Mouse (Mus musculus) liver, embryonic 14.5 days (tissue): Measurements from ENCODE around the gene Pigb. TPM values are rescaled to one million over a fixed set of nuclear protein-coding genes. Genes with fewer than 3 reads are reported as not detected.

Experiments used
- ATAC-seq: fragments of 200-750 bp; cut with Nextera tagmentation; 2 replicates; pipeline ENCODE4 v1.8.0; 2017; ENCODE audit warnings: moderate number of reproducible peaks, mild to moderate bottlenecking, moderate library complexity; ENCODE audit not compliant: insufficient read depth
- DNase-seq, 3 experiments: peaks; one replicate each; pipeline ENCODE4 v3.0.0-alpha.2; 2012 to 2013; ENCODE audit warnings: low read depth in 3 of 3, low spot score in 3 of 3
- H3K27ac ChIP-seq: fragments of 300-500 bp; sonication (generic); 2 replicates; pipeline ENCODE4 v1.5.1; 2014; ENCODE audit warnings: moderate library complexity, mild to moderate bottlenecking, control low read depth, inconsistent platforms
- H3K27me3 ChIP-seq: fragments of 300-500 bp; sonication (generic); 2 replicates; pipeline ENCODE4 v1.6.1; 2014; ENCODE audit warnings: mild to moderate bottlenecking, low read length, moderate library complexity; ENCODE audit not compliant: control insufficient read depth, insufficient read depth
- H3K36me3 ChIP-seq: fragments of 300-500 bp; sonication (generic); replicated peaks from 2 replicates; pipeline ENCODE4 v1.6.1; 2014; ENCODE audit warnings: low read depth; ENCODE audit not compliant: control insufficient read depth, insufficient read depth
- H3K4me1 ChIP-seq, 2 experiments: fragments of 200-500 bp in 1 of 2; fragments of 300-500 bp in 1 of 2; sonication (generic) in 1 of 2; replicated peaks; 2 replicates each; pipeline ENCODE4 v1.6.1; 2012 to 2014; ENCODE audit warnings: antibody characterized with exemption in 1 of 2, inconsistent platforms in 1 of 2, low read length in 1 of 2; ENCODE audit not compliant: control insufficient read depth in 2 of 2, insufficient read depth in 2 of 2
- H3K4me2 ChIP-seq: fragments of 300-500 bp; sonication (generic); 2 replicates; pipeline ENCODE4 v1.6.1; 2014; ENCODE audit warnings: low read depth, mild to moderate bottlenecking, control low read depth, moderate library complexity
- H3K4me3 ChIP-seq, 2 experiments: fragments of 200-500 bp in 1 of 2; fragments of 300-500 bp in 1 of 2; sonication (generic) in 1 of 2; 2 replicates each; pipeline ENCODE4 v1.5.1; 2012 to 2014; ENCODE audit warnings: low read depth in 2 of 2, low read length in 2 of 2, mild to moderate bottlenecking in 2 of 2, control low read depth in 1 of 2, inconsistent platforms in 1 of 2, moderate library complexity in 1 of 2; ENCODE audit not compliant: insufficient read depth in 1 of 2
- H3K9ac ChIP-seq: fragments of 300-500 bp; sonication (generic); replicated peaks from 2 replicates; pipeline ENCODE4 v1.6.1; 2014; ENCODE audit warnings: mild to moderate bottlenecking, control low read depth, moderate library complexity
- H3K9me3 ChIP-seq: fragments of 300-500 bp; sonication (generic); 2 replicates; pipeline ENCODE4 v1.6.1; 2016; ENCODE audit warnings: low read length, mixed read lengths; ENCODE audit not compliant: control insufficient read depth
- CTCF ChIP-seq: IDR thresholded peaks from 2 replicates; pipeline ENCODE4 v1.5.1; 2016; ENCODE audit warnings: antibody characterized with exemption, low read depth, control low read depth
- EP300 ChIP-seq: IDR thresholded peaks from 2 replicates; pipeline ENCODE4 v1.6.1; 2016; ENCODE audit warnings: antibody characterized with exemption, low read depth
- WGBS: fragments of 180-500 bp; shearing (Covaris S2); extraction: QIAGEN DNeasy Blood & Tissue Kit; methylation state at CpG from one replicate; pipeline ENCODE4 v1.1.7; 2014; ENCODE audit not compliant: insufficient replicate concordance; 5-methylcytosine and 5-hydroxymethylcytosine counted together
- polyA plus RNA-seq, 2 experiments: library from polyadenylated mRNA; depleted of rRNA in 1 of 2; stranded (reverse) in 1 of 2; unstranded in 1 of 2; fragments of >200 nt; fragmentation: Nextera tagmentation in 1 of 2; extraction: Ambion mirVana in 1 of 2; gene quantifications; 2 replicates each; pipeline versions ENCODE4 v1.2.1 to v1.2.3; 2012 to 2014

Pigb gene
- polyA plus RNA-seq, 2 experiments, result 4.3 to 5.2 TPM

DNA sequence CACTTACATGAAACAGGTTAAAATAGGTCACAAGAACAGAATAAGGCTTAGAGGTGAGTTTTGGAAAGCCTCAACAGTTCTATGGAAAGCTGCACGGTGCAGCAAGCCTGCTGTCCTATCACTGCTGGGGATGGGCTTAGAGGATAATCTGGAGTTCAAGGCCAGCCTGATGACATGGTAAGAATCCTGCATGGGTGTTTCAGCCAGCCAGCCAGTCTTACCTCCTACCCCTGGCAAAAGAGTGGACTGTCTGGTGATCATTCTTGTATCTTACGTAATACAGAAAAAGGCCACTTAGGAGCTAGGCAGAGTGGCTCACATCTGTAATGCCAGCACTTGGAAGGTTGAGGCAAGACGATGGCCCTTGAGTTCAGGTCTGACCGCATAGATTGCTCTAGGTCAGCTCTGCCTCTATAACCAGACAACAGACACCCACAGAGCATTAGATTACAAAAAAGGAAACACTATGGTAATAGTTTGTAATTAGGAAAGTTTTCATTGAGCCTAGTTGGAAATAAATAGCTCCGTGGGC, 19.5 kb downstream of the Pigb start:
- Histone ChIP-seq H3K4me2 (no peak overlapping the region), H3K9me3 (no peaks in the 10 kb centered on the region), H3K27me3 (no peaks in the 10 kb centered on the region), H3K4me3 (no peak overlapping the region), H3K36me3 (no peaks in the 10 kb centered on the region; the same call in 1 of the 2 replicates), H3K4me1 (no peaks in the 10 kb centered on the region), H3K27ac (no peak overlapping the region), H3K9ac (no peak overlapping the region)
- ATAC-seq (no peak), DNase-seq (no peak)
- TF ChIP-seq EP300, result no peak
- 85% methylated on average over 5 of the region's 5 CpGs for WGBS

DNA sequence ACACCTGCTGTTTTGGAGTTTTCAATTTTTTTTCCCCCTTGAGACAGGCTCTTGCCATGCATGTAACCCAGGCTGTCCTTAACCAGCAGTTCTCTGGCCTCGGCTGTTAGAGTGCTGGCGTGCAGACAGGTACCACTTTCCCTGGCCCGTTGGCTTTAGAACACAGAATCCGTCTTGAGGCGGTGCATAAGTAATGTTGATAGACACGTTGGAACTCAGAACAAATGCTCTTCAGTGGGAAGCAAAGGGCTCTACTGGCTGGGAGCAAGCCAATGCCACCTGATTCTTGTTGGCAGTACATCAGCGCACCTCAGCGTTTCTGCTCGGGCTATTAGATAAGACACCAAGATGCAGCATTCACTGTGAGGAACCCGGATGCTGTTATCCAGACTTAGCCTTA, 20.3 kb downstream of the Pigb start:
- Histone ChIP-seq H3K36me3 (no peaks in the 10 kb centered on the region; the same call in 1 of the 2 replicates), H3K9me3 (no peaks in the 10 kb centered on the region), H3K27ac (no peak overlapping the region), H3K4me1 (no peaks in the 10 kb centered on the region), H3K9ac (no peak overlapping the region), H3K4me3 (no peak overlapping the region), H3K4me2 (no peak overlapping the region), H3K27me3 (no peaks in the 10 kb centered on the region)
- 81% methylated on average over 10 of the region's 10 CpGs for WGBS
- no peak for DNase-seq
- no peak for ATAC-seq
- TF ChIP-seq CTCF (no peak), EP300 (no peak)

DNA sequence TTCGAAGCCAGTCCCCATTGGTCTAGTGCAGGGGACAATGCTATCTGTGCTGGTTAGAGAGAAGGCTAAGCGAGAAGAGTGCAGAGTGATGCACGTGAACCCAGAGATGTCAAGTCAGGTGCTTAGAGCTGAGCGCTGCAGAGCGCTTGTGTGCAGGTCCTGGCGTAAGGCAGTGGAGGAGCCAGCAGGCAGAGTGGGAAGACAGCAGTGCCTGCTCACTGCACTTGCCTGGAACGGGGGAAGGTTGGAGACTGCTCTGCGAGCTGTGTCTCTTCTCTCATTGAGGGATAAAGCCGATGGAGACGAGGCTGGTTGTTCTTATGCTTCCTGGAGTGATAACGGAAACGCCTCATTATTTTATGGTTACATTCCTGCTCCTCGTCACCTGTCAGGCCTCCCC, 25.5 kb downstream of the Pigb start:
- Histone ChIP-seq H3K36me3 (no peaks in the 10 kb centered on the region; the same call in 1 of the 2 replicates), H3K9me3 (no peaks in the 10 kb centered on the region), H3K27me3 (no peaks in the 10 kb centered on the region), H3K4me2 (no peak overlapping the region), H3K9ac (no peak overlapping the region), H3K4me3 (no peak overlapping the region), H3K27ac (no peak overlapping the region), H3K4me1 (no peaks in the 10 kb centered on the region)
- no peak for DNase-seq
- WGBS, result 80% methylated on average over 13 of the region's 13 CpGs
- TF ChIP-seq CTCF (no peak), EP300 (no peak)
- no peak for ATAC-seq

DNA sequence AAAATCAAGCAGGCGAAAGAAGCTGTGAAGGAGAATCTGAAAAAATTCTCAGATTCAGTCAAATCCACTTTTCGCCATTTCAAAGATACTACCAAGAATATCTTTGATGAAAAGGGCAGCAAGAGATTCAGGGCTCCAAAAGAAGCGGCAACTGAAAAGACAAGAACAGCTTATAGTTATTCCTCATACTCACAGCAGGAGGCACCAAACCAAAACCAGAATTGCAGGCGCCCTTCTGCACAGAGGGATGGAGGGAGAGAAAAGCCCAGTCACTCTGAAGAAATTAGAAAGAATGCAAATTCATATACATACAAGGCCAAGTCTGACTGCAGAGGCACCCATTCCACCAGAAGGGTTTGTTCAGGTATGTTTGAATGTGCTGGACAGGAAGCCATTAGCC, 27.5 kb downstream of the Pigb start:
- TF ChIP-seq EP300 (no peak), CTCF (no peak)
- Histone ChIP-seq H3K4me1 (no peaks in the 10 kb centered on the region), H3K4me3 (no peak overlapping the region), H3K4me2 (no peak overlapping the region), H3K9me3 (no peaks in the 10 kb centered on the region), H3K36me3 (no peaks in the 10 kb centered on the region; the same call in 1 of the 2 replicates), H3K9ac (no peak overlapping the region), H3K27me3 (no peaks in the 10 kb centered on the region), H3K27ac (no peak overlapping the region)
- 74% methylated on average over 4 of the region's 4 CpGs for WGBS
- ATAC-seq (no peak), DNase-seq (no peak)

DNA sequence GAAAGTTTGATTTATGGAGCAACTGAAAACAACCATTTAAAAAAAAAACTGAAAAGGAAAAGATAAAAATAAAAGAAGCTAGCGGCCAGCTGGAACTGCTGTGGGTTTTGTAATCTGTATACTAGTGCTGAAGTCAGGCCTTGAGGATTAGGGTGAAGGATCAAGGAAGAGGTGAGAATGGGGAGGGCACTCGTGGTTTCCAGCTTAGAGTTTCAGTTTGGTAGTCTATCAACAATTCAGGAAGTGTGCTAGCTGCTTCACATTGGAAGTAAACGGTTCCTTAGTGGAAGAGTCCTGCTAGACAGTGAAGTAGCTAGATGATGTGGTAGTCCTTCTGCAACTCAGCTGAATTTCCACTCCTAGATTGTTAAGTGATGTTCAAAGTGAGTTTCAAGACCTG, 31.8 kb downstream of the Pigb start:
- ATAC-seq (no peak), DNase-seq (no peak)
- Histone ChIP-seq H3K9ac (no peak overlapping the region), H3K9me3 (no peaks in the 10 kb centered on the region), H3K27ac (no peak overlapping the region), H3K4me1 (no peaks in the 10 kb centered on the region), H3K4me3 (no peak overlapping the region), H3K27me3 (no peaks in the 10 kb centered on the region), H3K4me2 (no peak overlapping the region), H3K36me3 (no peaks in the 10 kb centered on the region)
- TF ChIP-seq CTCF (no peak), EP300 (no peak)
- WGBS, result 27% methylated on average over 3 of the region's 3 CpGs
